Mouse (Mus musculus) lung, embryonic 14.5 days (tissue): ENCODE data around the gene Nol4l. TPM values are rescaled to one million over a fixed set of nuclear protein-coding genes. Genes with fewer than 3 reads are reported as not detected.
A peak's percentile ranks its signal among the peaks of the same experiment; 100 is the strongest.

Experiments
- ATAC-seq: fragments of 200-750 bp; cut with Nextera tagmentation; 2 replicates; pipeline ENCODE4 v1.8.0; 2017; ENCODE audit warnings: mild to moderate bottlenecking, moderate TSS enrichment, moderate library complexity; ENCODE audit not compliant: insufficient read depth
- DNase-seq: peaks from one replicate; pipeline ENCODE4 v3.0.0-alpha.2; 2015
- H3K27ac ChIP-seq: fragments of 300-500 bp; sonication (generic); 2 replicates; pipeline ENCODE4 v1.5.1; 2014; ENCODE audit warnings: low read depth, mild to moderate bottlenecking, moderate library complexity
- H3K27me3 ChIP-seq: fragments of 300-500 bp; sonication (generic); 2 replicates; pipeline ENCODE4 v1.6.1; 2014; ENCODE audit warnings: low read length, control low read depth; ENCODE audit not compliant: insufficient read depth
- H3K36me3 ChIP-seq: fragments of 300-500 bp; sonication (generic); 2 replicates; pipeline ENCODE4 v1.6.1; 2014; ENCODE audit warnings: control low read depth; ENCODE audit not compliant: insufficient read depth
- H3K4me1 ChIP-seq: fragments of 300-500 bp; sonication (generic); 2 replicates; pipeline ENCODE4 v1.6.1; 2014; ENCODE audit warnings: antibody characterized with exemption, control low read depth; ENCODE audit not compliant: insufficient read depth
- H3K4me2 ChIP-seq: fragments of 300-500 bp; sonication (generic); 2 replicates; pipeline ENCODE4 v1.6.1; 2014; ENCODE audit warnings: mild to moderate bottlenecking
- H3K4me3 ChIP-seq: fragments of 300-500 bp; sonication (generic); 2 replicates; pipeline ENCODE4 v1.5.1; 2014; ENCODE audit warnings: low read depth, low read length
- H3K9ac ChIP-seq: fragments of 300-500 bp; sonication (generic); 2 replicates; pipeline ENCODE4 v1.6.1; 2014
- H3K9me3 ChIP-seq: fragments of 300-500 bp; sonication (generic); 2 replicates; pipeline ENCODE4 v1.6.1; 2016; ENCODE audit warnings: low read depth, low read length, control low read depth
- CTCF ChIP-seq: IDR thresholded peaks from 2 replicates; pipeline ENCODE4 v1.5.1; 2016; ENCODE audit warnings: antibody characterized with exemption, low read depth
- whole genome bisulfite sequencing: fragments of 180-500 bp; shearing (Covaris S2); extraction: QIAGEN DNeasy Blood & Tissue Kit; methylation state at CpG from one replicate; pipeline ENCODE4 v1.1.7; 2014; 5-methylcytosine and 5-hydroxymethylcytosine counted together
- polyA plus RNA-seq: library from polyadenylated mRNA; unstranded; fragments of >200 nt; fragmentation: Nextera tagmentation; extraction: Ambion mirVana; gene quantifications from 2 replicates; pipeline ENCODE4 v1.2.1, GENCODE M21; 2014

Gene Nol4l
- polyA plus RNA-seq, 1 experiment from 2014 or later: 13.9 TPM

GRCm38 (mm10) chr2:153484071-153484470 is 45.7 kb downstream of the Nol4l start:
- WGBS: 46% methylated on average over 4 of the region's 4 CpGs
- DNase-seq: no peak
- peak overlapping the region; percentile 9; the same call in 1 of the 2 replicates for H3K9ac ChIP-seq

DNA sequence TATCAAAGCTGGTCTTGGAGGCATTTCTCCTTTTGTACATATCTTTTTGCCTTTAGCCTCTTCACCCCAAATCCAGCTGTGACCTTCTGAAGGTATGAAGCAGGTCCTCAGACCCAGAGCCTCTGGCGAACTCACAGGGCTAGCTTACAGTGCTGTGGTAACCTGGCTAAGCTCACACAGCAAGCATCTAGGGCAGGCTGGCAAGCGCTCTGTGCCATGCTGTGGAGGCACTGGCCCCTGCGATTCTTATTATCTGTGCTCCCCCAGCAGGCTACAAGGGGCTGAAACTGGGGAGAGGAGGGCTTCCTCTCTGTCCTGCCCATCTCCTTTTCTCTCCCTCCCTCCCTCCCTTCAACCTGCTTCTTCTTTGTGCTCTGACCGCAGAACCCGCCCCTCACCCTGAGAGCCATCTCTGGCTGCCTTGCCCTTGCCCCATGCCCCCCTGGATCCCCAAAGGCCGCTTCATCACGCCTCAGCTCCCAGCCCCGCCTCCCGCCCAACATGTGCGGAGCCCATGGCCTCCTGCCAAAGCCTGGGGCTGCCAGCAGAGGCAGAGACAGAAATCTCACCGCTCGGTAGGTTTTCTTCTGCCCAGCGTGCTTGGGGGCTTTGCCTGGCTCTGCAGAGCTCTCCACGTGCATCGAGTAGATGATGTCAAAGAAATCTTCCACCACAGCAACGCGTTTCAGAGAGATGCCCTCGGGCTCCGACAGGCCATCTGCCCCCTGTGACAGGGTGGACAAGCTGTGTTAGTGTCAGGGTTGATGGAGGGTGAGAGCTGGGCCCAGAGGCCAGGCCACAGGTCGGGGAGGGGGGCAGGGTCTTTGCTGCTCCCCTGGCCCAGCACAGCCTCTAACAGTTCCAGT is 46.4 kb downstream of the Nol4l start:
- Histone ChIP-seq H3K4me3 (no peak overlapping the region), H3K4me1 (peaks cover 8% of the 10 kb centered on the region), H3K27ac (no peak overlapping the region), H3K9me3 (no peaks in the 10 kb centered on the region), H3K36me3 (no peaks in the 10 kb centered on the region), H3K27me3 (no peaks in the 10 kb centered on the region), H3K4me2 (peak overlapping the region; percentile 41), H3K9ac (peak overlapping the region; percentile 9; the same call in 1 of the 2 replicates)
- DNase-seq (peak; percentile 77), ATAC-seq (peak; percentile 36; the same call in 1 of the 2 replicates)
- 0 out of 2 replicates have a peak, but pooled peaks have one; percentile 18 for TF ChIP-seq CTCF
- WGBS: 11% methylated on average over 20 of the region's 20 CpGs

More at GRCm38 (mm10) chr2:153484071-153484470, 45.7 kb downstream of the Nol4l start:
- no peaks in the 10 kb centered on the region for H3K27me3 ChIP-seq
- no peak for TF ChIP-seq CTCF
- no peaks in the 10 kb centered on the region for H3K36me3 ChIP-seq
- no peak overlapping the region for H3K4me3 ChIP-seq
- H3K27ac ChIP-seq: no peak overlapping the region
- peaks cover 8% of the 10 kb centered on the region for H3K4me1 ChIP-seq
- H3K4me2 ChIP-seq: no peak overlapping the region
- H3K9me3 ChIP-seq: no peaks in the 10 kb centered on the region
- no peak for ATAC-seq

- Histone ChIP-seq H3K9ac (no peak overlapping the region), H3K27ac (no peak overlapping the region), H3K4me3 (no peak overlapping the region), H3K9me3 (no peaks in the 10 kb centered on the region), H3K4me2 (no peak overlapping the region), H3K36me3 (no peaks in the 10 kb centered on the region), H3K27me3 (no peaks in the 10 kb centered on the region), H3K4me1 (peaks cover 8% of the 10 kb centered on the region)
- DNase-seq (no peak), ATAC-seq (no peak)
- 76% methylated on average over 2 of the region's 2 CpGs for WGBS
- no peak for TF ChIP-seq CTCF
Observed at GRCm38 (mm10) chr2:153481861-153482120, 48.0 kb downstream of the Nol4l start.

DNA sequence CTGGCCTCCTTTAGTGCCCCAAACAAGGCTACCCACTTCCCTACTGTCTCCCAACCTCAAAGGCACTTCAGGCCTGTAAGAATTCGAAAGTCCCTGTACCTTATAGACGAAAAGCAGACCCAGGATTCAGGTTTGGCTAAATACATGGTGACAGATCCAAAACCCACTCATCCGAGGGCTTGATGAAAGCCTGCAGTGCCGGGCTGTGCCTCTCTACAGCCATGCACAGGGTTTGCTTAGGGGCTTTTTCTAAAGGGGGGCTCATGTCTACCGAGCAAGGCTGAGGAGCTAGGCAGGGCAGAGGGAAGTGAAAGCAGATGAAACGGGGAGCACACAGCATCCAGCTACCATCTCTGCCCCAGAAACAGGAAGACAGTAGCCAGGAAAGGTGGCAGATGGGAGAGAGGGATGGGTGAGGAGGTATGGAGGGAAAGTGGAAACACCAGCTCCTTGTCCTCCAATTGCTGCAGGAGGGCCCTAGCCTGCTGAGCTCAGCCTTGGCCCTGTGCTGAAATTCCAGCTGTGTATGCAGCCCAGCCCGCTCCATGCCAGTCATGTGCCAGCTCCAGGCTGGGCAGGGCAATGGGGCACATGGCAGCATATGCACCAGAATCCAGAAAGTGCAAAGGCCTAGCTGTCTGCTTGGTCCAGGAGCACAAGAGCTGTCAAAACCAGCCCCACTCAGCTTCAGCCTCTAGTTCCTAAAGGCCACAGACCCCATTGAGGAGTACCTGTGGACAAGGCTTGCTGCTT is 48.5 kb downstream of the Nol4l start:
- Histone ChIP-seq H3K9me3 (no peaks in the 10 kb centered on the region), H3K27ac (no peak overlapping the region), H3K4me1 (peaks cover 8% of the 10 kb centered on the region), H3K27me3 (no peaks in the 10 kb centered on the region), H3K36me3 (no peaks in the 10 kb centered on the region), H3K4me3 (no peak overlapping the region), H3K9ac (no peak overlapping the region), H3K4me2 (no peak overlapping the region)
- ATAC-seq: no peak
- no peak for TF ChIP-seq CTCF
- DNase-seq: no peak
- WGBS: 72% methylated on average over 7 of the region's 7 CpGs

DNA sequence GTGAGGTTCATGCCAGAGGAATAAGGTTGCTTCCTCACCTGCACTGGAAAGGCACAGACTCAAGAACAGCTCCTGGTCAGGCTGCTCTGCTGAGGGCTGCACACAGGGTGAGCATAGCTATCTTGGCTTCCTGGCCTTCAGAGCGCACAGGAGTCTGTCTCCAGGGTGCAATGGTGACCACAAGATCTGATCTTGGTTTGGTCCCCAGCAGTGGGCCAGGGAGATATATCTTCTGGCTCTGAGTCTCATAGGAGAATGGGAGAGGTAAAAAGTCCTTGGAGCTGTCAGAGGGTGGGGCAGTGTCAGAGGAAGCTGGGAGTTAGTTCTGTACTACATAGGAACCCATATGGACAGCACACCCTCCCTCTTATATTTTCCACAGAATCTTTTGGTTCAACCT is 50.3 kb downstream of the Nol4l start:
- no peaks in the 10 kb centered on the region for H3K9me3 ChIP-seq
- H3K9ac ChIP-seq: no peak overlapping the region
- TF ChIP-seq CTCF: no peak
- H3K27ac ChIP-seq: no peak overlapping the region
- DNase-seq (no peak), ATAC-seq (no peak)
- no peak overlapping the region for H3K4me3 ChIP-seq
- peaks cover 21% of the 10 kb centered on the region for H3K4me1 ChIP-seq
- no peaks in the 10 kb centered on the region for H3K27me3 ChIP-seq
- H3K36me3 ChIP-seq: no peaks in the 10 kb centered on the region
- WGBS: 95% methylated on average over 1 of the region's 1 CpGs
- no peak overlapping the region for H3K4me2 ChIP-seq

- Histone ChIP-seq H3K9me3 (no peaks in the 10 kb centered on the region), H3K27me3 (no peaks in the 10 kb centered on the region), H3K4me3 (no peak overlapping the region), H3K9ac (no peak overlapping the region), H3K4me1 (peaks cover 21% of the 10 kb centered on the region), H3K27ac (no peak overlapping the region), H3K4me2 (no peak overlapping the region), H3K36me3 (no peaks in the 10 kb centered on the region)
- peak; percentile 94 for TF ChIP-seq CTCF
- ATAC-seq (peak; percentile 68), DNase-seq (peak; percentile 91)
- WGBS: 15% methylated on average over 4 of the region's 4 CpGs
Observed at GRCm38 (mm10) chr2:153478583-153478982, 51.2 kb downstream of the Nol4l start.
